Mouse (Mus musculus) hindbrain, embryonic 11.5 days (tissue): ENCODE measurements around the gene Nsd1. TPM values are rescaled to one million over a fixed set of nuclear protein-coding genes. Genes with fewer than 3 reads are reported as not detected.

ENCODE experiments used
- ATAC-seq: fragments of 200-750 bp; cut with Nextera tagmentation; 2 replicates; pipeline ENCODE4 v1.8.0; 2017; ENCODE audit warnings: mild to moderate bottlenecking, moderate TSS enrichment, moderate library complexity; ENCODE audit not compliant: low FRiP score
- DNase-seq: peaks from one replicate; pipeline ENCODE4 v3.0.0-alpha.2; 2015; ENCODE audit warnings: low spot score
- H3K27ac ChIP-seq: fragments of 300-500 bp; sonication (generic); 2 replicates; pipeline ENCODE4 v1.5.1; 2014; ENCODE audit warnings: mild to moderate bottlenecking, low read depth, low read length
- H3K27me3 ChIP-seq: fragments of 300-500 bp; sonication (generic); 2 replicates; pipeline ENCODE4 v1.6.1; 2014; ENCODE audit warnings: mild to moderate bottlenecking, low read length, moderate library complexity, mixed read lengths; ENCODE audit not compliant: control insufficient read depth, insufficient read depth
- H3K36me3 ChIP-seq: fragments of 300-500 bp; sonication (generic); 2 replicates; pipeline ENCODE4 v1.6.1; 2014; ENCODE audit warnings: mild to moderate bottlenecking, low read length, moderate library complexity, mixed read lengths; ENCODE audit not compliant: control insufficient read depth, insufficient read depth
- H3K4me1 ChIP-seq: fragments of 300-500 bp; sonication (generic); replicated peaks from 2 replicates; pipeline ENCODE4 v1.6.1; 2014; ENCODE audit warnings: low read length, mixed read lengths; ENCODE audit not compliant: control insufficient read depth, insufficient read depth
- H3K4me2 ChIP-seq: fragments of 300-500 bp; sonication (generic); replicated peaks from 2 replicates; pipeline ENCODE4 v1.6.1; 2014; ENCODE audit warnings: mild to moderate bottlenecking, low read depth, low read length
- H3K4me3 ChIP-seq: fragments of 300-500 bp; sonication (generic); 2 replicates; pipeline ENCODE4 v1.5.1; 2014; ENCODE audit warnings: low read depth, low read length
- H3K9ac ChIP-seq: fragments of 300-500 bp; sonication (generic); 2 replicates; pipeline ENCODE4 v1.6.1; 2014; ENCODE audit warnings: low read depth, low read length
- H3K9me3 ChIP-seq: fragments of 300-500 bp; sonication (generic); 2 replicates; pipeline ENCODE4 v1.6.1; 2016; ENCODE audit warnings: low read length; ENCODE audit not compliant: control insufficient read depth
- WGBS: fragments of 180-500 bp; shearing (Covaris S2); extraction: QIAGEN DNeasy Blood & Tissue Kit; methylation state at CpG from one replicate; pipeline ENCODE4 v1.1.7; 2014; 5-methylcytosine and 5-hydroxymethylcytosine counted together
- polyA plus RNA-seq: library from polyadenylated mRNA; unstranded; fragments of >200 nt; fragmentation: Nextera tagmentation; extraction: Ambion mirVana; gene quantifications from 2 replicates; pipeline ENCODE4 v1.2.1, GENCODE M21; 2014

Nsd1 gene
- polyA plus RNA-seq, 1 experiment from 2014 or later, result 108 TPM

- no peaks in the 10 kb centered on the region for H3K9me3 ChIP-seq
- ATAC-seq (no peak), DNase-seq (no peak)
- H3K4me3 ChIP-seq, result no peak overlapping the region
- no peak overlapping the region for H3K9ac ChIP-seq
- H3K36me3 ChIP-seq, result no peaks in the 10 kb centered on the region
- H3K27me3 ChIP-seq, result no peaks in the 10 kb centered on the region
- H3K27ac ChIP-seq, result no peak overlapping the region
- 84% methylated on average over 4 of the region's 4 CpGs for WGBS
- no peak overlapping the region for H3K4me2 ChIP-seq
- no peaks in the 10 kb centered on the region for H3K4me1 ChIP-seq
Observed at GRCm38 (mm10) chr13:55335701-55336100, 126.1 kb downstream of the Nsd1 start.

GRCm38 (mm10) chr13:55337341-55337975, 127.9 kb downstream of the Nsd1 start:
- Histone ChIP-seq H3K4me2 (no peak overlapping the region), H3K4me1 (no peaks in the 10 kb centered on the region), H3K9ac (no peak overlapping the region), H3K36me3 (no peaks in the 10 kb centered on the region), H3K27ac (no peak overlapping the region), H3K4me3 (no peak overlapping the region), H3K27me3 (no peaks in the 10 kb centered on the region), H3K9me3 (no peaks in the 10 kb centered on the region)
- ATAC-seq, result no peak
- no peak for DNase-seq
- 74% methylated on average over 10 of the region's 10 CpGs for WGBS

- no peak overlapping the region for H3K4me3 ChIP-seq
- H3K4me1 ChIP-seq, result no peaks in the 10 kb centered on the region
- 63% methylated on average over 12 of the region's 12 CpGs for WGBS
- H3K9me3 ChIP-seq, result no peaks in the 10 kb centered on the region
- ATAC-seq (no peak), DNase-seq (no peak)
- no peaks in the 10 kb centered on the region for H3K36me3 ChIP-seq
- no peak overlapping the region for H3K9ac ChIP-seq
- no peak overlapping the region for H3K4me2 ChIP-seq
- H3K27me3 ChIP-seq, result no peaks in the 10 kb centered on the region
- no peak overlapping the region for H3K27ac ChIP-seq
Observed at GRCm38 (mm10) chr13:55338131-55339054, 128.8 kb downstream of the Nsd1 start.

GRCm38 (mm10) chr13:55339259-55339658, 129.7 kb downstream of the Nsd1 start:
- ATAC-seq, result no peak
- no peak for DNase-seq
- Histone ChIP-seq H3K4me3 (no peak overlapping the region), H3K27me3 (no peaks in the 10 kb centered on the region; the same call in 1 of the 2 replicates), H3K36me3 (0 out of 2 replicates have a peak, but pooled peaks cover 3% of the 10 kb centered on the region), H3K4me1 (no peaks in the 10 kb centered on the region), H3K4me2 (no peak overlapping the region), H3K9me3 (no peaks in the 10 kb centered on the region), H3K27ac (no peak overlapping the region), H3K9ac (no peak overlapping the region)
- 42% methylated on average over 2 of the region's 2 CpGs for WGBS

- no peaks in the 10 kb centered on the region; the same call in 1 of the 2 replicates for H3K27me3 ChIP-seq
- H3K9ac ChIP-seq, result no peak overlapping the region
- no peaks in the 10 kb centered on the region for H3K9me3 ChIP-seq
- H3K27ac ChIP-seq, result no peak overlapping the region
- no peak overlapping the region for H3K4me2 ChIP-seq
- WGBS, result 41% methylated on average over 11 of the region's 11 CpGs
- H3K4me1 ChIP-seq, result no peaks in the 10 kb centered on the region
- DNase-seq, result no peak
- H3K4me3 ChIP-seq, result no peak overlapping the region
- H3K36me3 ChIP-seq, result peaks cover 13% of the 10 kb centered on the region
- no peak for ATAC-seq
Observed at GRCm38 (mm10) chr13:55342469-55342868, 132.9 kb downstream of the Nsd1 start.

- WGBS, result 88% methylated on average over 7 of the region's 7 CpGs
- Histone ChIP-seq H3K4me1 (no peaks in the 10 kb centered on the region), H3K9ac (no peak overlapping the region), H3K36me3 (peaks cover 22% of the 10 kb centered on the region), H3K9me3 (no peaks in the 10 kb centered on the region), H3K27ac (no peak overlapping the region), H3K27me3 (no peaks in the 10 kb centered on the region; the same call in 1 of the 2 replicates), H3K4me3 (no peak overlapping the region), H3K4me2 (no peak overlapping the region)
- ATAC-seq, result no peak
- DNase-seq, result no peak
Observed at GRCm38 (mm10) chr13:55344286-55344685, 134.7 kb downstream of the Nsd1 start.

- Histone ChIP-seq H3K4me1 (no peaks in the 10 kb centered on the region), H3K9me3 (no peaks in the 10 kb centered on the region), H3K27ac (no peak overlapping the region), H3K9ac (no peak overlapping the region), H3K4me2 (no peak overlapping the region), H3K4me3 (no peak overlapping the region), H3K36me3 (peaks cover 30% of the 10 kb centered on the region), H3K27me3 (no peaks in the 10 kb centered on the region; the same call in 1 of the 2 replicates)
- ATAC-seq, result no peak
- WGBS, result 90% methylated on average over 11 of the region's 11 CpGs
- DNase-seq, result no peak
Observed at GRCm38 (mm10) chr13:55346745-55347144, 137.2 kb downstream of the Nsd1 start.

GRCm38 (mm10) chr13:55361145-55361544, 151.6 kb downstream of the Nsd1 start:
- Histone ChIP-seq H3K4me3 (peak overlapping the region; percentile 97), H3K9me3 (no peaks in the 10 kb centered on the region), H3K36me3 (no peaks in the 10 kb centered on the region), H3K4me1 (no peaks in the 10 kb centered on the region; the same call in 1 of the 2 replicates), H3K4me2 (peak overlapping the region; percentile 65), H3K9ac (peak overlapping the region; percentile 28; the same call in 1 of the 2 replicates), H3K27me3 (no peaks in the 10 kb centered on the region), H3K27ac (no peak overlapping the region)
- ATAC-seq (no peak), DNase-seq (no peak)
